ENCODE assay signal across 7 mouse cellular contexts in genomic region chr16:86882529-86882928, GRCm38 (mm10).
DNase-seq lines count a peak whose midpoint lies in the region; ATAC-seq and TF ChIP-seq lines count a peak whose summit lies in the region.

No protein-coding gene starts in this region.

- no peak overlapping the region for H3K27ac ChIP-seq in MEL (ENCODE audit: control insufficient read depth, low read depth, low read length)
- H3K27ac ChIP-seq in embryonic facial prominence, embryonic 14.5 days (replicated peaks; ENCODE audit: low read depth, low read length): no peak overlapping the region
- no peak overlapping the region for H3K27ac ChIP-seq in hindbrain, embryonic 15.5 days (replicated peaks)
- no peak overlapping the region for H3K27ac ChIP-seq in midbrain, embryonic 14.5 days (replicated peaks; ENCODE audit: low read depth, low read length)

- H3K9me3 ChIP-seq in MEL (replicated peaks; ENCODE audit: insufficient read depth, low read length): no peaks in the 10 kb centered on the region
- no peaks in the 10 kb centered on the region for H3K9me3 ChIP-seq in embryonic facial prominence, embryonic 14.5 days (ENCODE audit: control insufficient read depth, low read length)
- H3K9me3 ChIP-seq in hindbrain, embryonic 15.5 days: no peaks in the 10 kb centered on the region
- no peaks in the 10 kb centered on the region for H3K9me3 ChIP-seq in midbrain, embryonic 14.5 days (ENCODE audit: control insufficient read depth, low read length)

- TF ChIP-seq CTCF in MEL (IDR thresholded peaks at IDR 0.05 in 2 of 3, conservative IDR thresholded peaks at IDR 0.05 in 1 of 3; ENCODE audit: control insufficient read depth in 1 of 3, insufficient read depth in 1 of 3, low read depth in 2 of 3, low read length in 3 of 3, poor library complexity in 1 of 3, severe bottlenecking in 1 of 3): peak in 1 of 3 experiments; percentile 12; a peak in 1 of 6 replicates

- no peaks in the 10 kb centered on the region for H3K27me3 ChIP-seq in MEL (ENCODE audit: control insufficient read depth in 1 of 2, insufficient read depth in 2 of 2, low read length in 2 of 2)
- no peaks in the 10 kb centered on the region for H3K27me3 ChIP-seq in embryonic facial prominence, embryonic 14.5 days (replicated peaks; ENCODE audit: control insufficient read depth, insufficient read depth, low read length)
- H3K27me3 ChIP-seq in hindbrain, embryonic 15.5 days: no peaks in the 10 kb centered on the region
- H3K27me3 ChIP-seq in midbrain, embryonic 14.5 days (ENCODE audit: control insufficient read depth, insufficient read depth, low read length): no peaks in the 10 kb centered on the region

- WGBS in embryonic facial prominence, embryonic 14.5 days: 14% methylated on average over 6 of the region's 6 CpGs
- 36% methylated on average over 6 of the region's 6 CpGs for WGBS in hindbrain, embryonic 15.5 days
- 40% methylated on average over 6 of the region's 6 CpGs for WGBS in midbrain, embryonic 14.5 days

- TF ChIP-seq EP300 in MEL (IDR thresholded peaks at IDR 0.05; ENCODE audit: low read depth in 1 of 2, low read length in 2 of 2): no peak

- peak; percentile 1 for DNase-seq in MEL (ENCODE audit: low read depth, low spot score)
- peak; percentile 56 for DNase-seq in adrenal gland, postnatal 14 days
- peak; percentile 88 for DNase-seq in embryonic facial prominence, embryonic 14.5 days (ENCODE audit: low spot score)
- peak; percentile 55 to 71 for DNase-seq in layer of hippocampus, postnatal 14 days (ENCODE audit: low spot score in 2 of 2)
- peak; percentile 83 for DNase-seq in midbrain, embryonic 14.5 days
- peak; percentile 50 for DNase-seq in urinary bladder, postnatal 36 days (ENCODE audit: low spot score in 2 of 2)

- TF ChIP-seq RAD21 in MEL (IDR thresholded peaks at IDR 0.05; ENCODE audit: low read depth, low read length): no peak; the same call in 1 of the 2 replicates

- no peak for TF ChIP-seq POLR2A in MEL (IDR thresholded peaks at IDR 0.05; ENCODE audit: control insufficient read depth in 1 of 2, insufficient read depth in 1 of 2, low read depth in 1 of 2, low read length in 2 of 2, poor library complexity in 1 of 2)

- no peaks in the 10 kb centered on the region for H3K36me3 ChIP-seq in MEL (ENCODE audit: control insufficient read depth in 1 of 2, insufficient read depth in 2 of 2, low read length in 2 of 2)
- H3K36me3 ChIP-seq in embryonic facial prominence, embryonic 14.5 days (ENCODE audit: control insufficient read depth, insufficient read depth, low read length): no peaks in the 10 kb centered on the region
- no peaks in the 10 kb centered on the region for H3K36me3 ChIP-seq in hindbrain, embryonic 15.5 days
- no peaks in the 10 kb centered on the region for H3K36me3 ChIP-seq in midbrain, embryonic 14.5 days (ENCODE audit: control insufficient read depth, insufficient read depth, low read length)

- H3K4me1 ChIP-seq in MEL (ENCODE audit: control insufficient read depth in 1 of 2, insufficient read depth in 2 of 2, low read length in 2 of 2): no peaks in the 10 kb centered on the region
- 0 out of 2 replicates have a peak, but pooled peaks cover 2% of the 10 kb centered on the region for H3K4me1 ChIP-seq in embryonic facial prominence, embryonic 14.5 days (ENCODE audit: control insufficient read depth, insufficient read depth, low read length)
- H3K4me1 ChIP-seq in hindbrain, embryonic 15.5 days (replicated peaks): no peaks in the 10 kb centered on the region
- H3K4me1 ChIP-seq in midbrain, embryonic 14.5 days (ENCODE audit: control insufficient read depth, insufficient read depth, low read length): no peaks in the 10 kb centered on the region

- no peak overlapping the region for H3K4me3 ChIP-seq in MEL (ENCODE audit: control insufficient read depth in 1 of 2, insufficient read depth in 1 of 2, low read depth in 2 of 2, low read length in 2 of 2)
- no peak overlapping the region for H3K4me3 ChIP-seq in embryonic facial prominence, embryonic 14.5 days (ENCODE audit: low read depth, low read length)
- H3K4me3 ChIP-seq in hindbrain, embryonic 15.5 days: no peak overlapping the region
- no peak overlapping the region for H3K4me3 ChIP-seq in midbrain, embryonic 14.5 days (replicated peaks; ENCODE audit: low read depth, low read length)

- peak; percentile 76 for ATAC-seq in embryonic facial prominence, embryonic 14.5 days (ENCODE audit: low read depth)
- ATAC-seq in hindbrain, embryonic 15.5 days (ENCODE audit: low FRiP score, low read depth): peak; percentile 63; the same call in 1 of the 2 replicates
- ATAC-seq in midbrain, embryonic 14.5 days (ENCODE audit: low FRiP score, low TSS enrichment): peak; percentile 55

- H3K79me2 ChIP-seq in MEL (ENCODE audit: control insufficient read depth, insufficient read depth, low read length, poor library complexity): no peaks in the 10 kb centered on the region

- H3K4me2 ChIP-seq in embryonic facial prominence, embryonic 14.5 days (ENCODE audit: low read depth, low read length): no peak overlapping the region
- H3K4me2 ChIP-seq in hindbrain, embryonic 15.5 days: no peak overlapping the region
- H3K4me2 ChIP-seq in midbrain, embryonic 14.5 days (ENCODE audit: low read length): no peak overlapping the region

- no peak overlapping the region for H3K9ac ChIP-seq in MEL (ENCODE audit: control insufficient read depth, low read depth, low read length, poor library complexity, severe bottlenecking)
- no peak overlapping the region for H3K9ac ChIP-seq in embryonic facial prominence, embryonic 14.5 days (ENCODE audit: low read depth, low read length)
- no peak overlapping the region for H3K9ac ChIP-seq in hindbrain, embryonic 15.5 days
- H3K9ac ChIP-seq in midbrain, embryonic 14.5 days (replicated peaks; ENCODE audit: low read length): no peak overlapping the region

TF ChIP-seq in MEL, 35 proteins besides CTCF, POLR2A, EP300 and RAD21:
- TF ChIP-seq ZNF384 (IDR thresholded peaks at IDR 0.05; ENCODE audit: low read depth, low read length): no peak
- TF ChIP-seq ZKSCAN1 (IDR thresholded peaks at IDR 0.05; ENCODE audit: low read depth, low read length): no peak
- no peak for TF ChIP-seq SIN3A (IDR thresholded peaks at IDR 0.05; ENCODE audit: low read length)
- TF ChIP-seq MYB (IDR thresholded peaks at IDR 0.05; ENCODE audit: low read depth, low read length): no peak
- TF ChIP-seq POLR2AphosphoS5 (IDR thresholded peaks at IDR 0.05; ENCODE audit: borderline replicate concordance, low read depth, low read length): no peak
- TF ChIP-seq MAZ (IDR thresholded peaks at IDR 0.05; ENCODE audit: low read depth, low read length): no peak
- no peak for TF ChIP-seq MAX (IDR thresholded peaks at IDR 0.05; ENCODE audit: low read length)
- TF ChIP-seq ZMIZ1 (IDR thresholded peaks at IDR 0.05; ENCODE audit: low read depth, low read length): no peak
- no peak for TF ChIP-seq TCF12 (IDR thresholded peaks at IDR 0.05; ENCODE audit: low read depth, low read length)
- no peak for TF ChIP-seq GABPA (IDR thresholded peaks at IDR 0.05; ENCODE audit: low read depth, low read length)
- no peak for TF ChIP-seq E2F4 (IDR thresholded peaks at IDR 0.05; ENCODE audit: borderline replicate concordance, low read depth, low read length)

Comparison
In these comparisons a context has a peak if more than half of its experiments do, and no peak if none do; other contexts are left out.
1. DNase-seq: peak in every context shown above with its lines; median percentile 88 in embryonic facial prominence, embryonic 14.5 days; 83 in midbrain, embryonic 14.5 days; 63 in layer of hippocampus, postnatal 14 days; 56 in adrenal gland, postnatal 14 days; 50 in urinary bladder, postnatal 36 days; 1 in MEL.